Mouse (Mus musculus) lung, postnatal 0 days (tissue): ENCODE data around the gene Nudt16l1.

Experiments
- CTCF ChIP-seq: IDR thresholded peaks from 2 replicates; pipeline ENCODE4 v1.5.1; 2016; ENCODE audit warnings: antibody characterized with exemption, mild to moderate bottlenecking
- EP300 ChIP-seq: IDR thresholded peaks from 2 replicates; pipeline ENCODE4 v1.6.1; 2016; ENCODE audit warnings: antibody characterized with exemption, mild to moderate bottlenecking, control low read depth

GRCm38 (mm10) chr16:4968426-4968825 lies 29.9 kb downstream of the Nudt16l1 start:
- TF ChIP-seq CTCF (no peak), EP300 (no peak)
